Mouse (Mus musculus): ENCODE data around the gene Accs.

Gene Accs

DNA sequence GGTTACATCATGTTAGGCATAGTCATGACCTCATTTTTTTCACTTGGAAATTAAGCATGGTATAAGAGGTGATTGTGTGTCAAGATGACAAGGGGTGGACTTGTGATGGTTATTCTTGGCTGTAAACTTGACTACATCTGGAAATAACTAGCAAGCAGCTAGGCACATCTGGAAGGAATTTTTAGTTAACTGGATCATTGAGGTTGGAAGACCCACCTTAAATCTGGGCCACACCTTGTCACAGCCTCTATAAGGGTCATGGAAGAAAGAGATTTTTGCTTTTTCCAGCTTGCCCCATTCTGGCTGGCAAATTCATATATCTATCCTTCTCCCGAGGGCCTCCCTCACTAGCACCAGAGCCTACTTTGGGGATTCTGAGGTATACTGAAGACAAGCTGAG, 1.6 kb upstream of the Accs start:
- DNase-seq (ENCODE audit: low spot score) = no peak

DNA sequence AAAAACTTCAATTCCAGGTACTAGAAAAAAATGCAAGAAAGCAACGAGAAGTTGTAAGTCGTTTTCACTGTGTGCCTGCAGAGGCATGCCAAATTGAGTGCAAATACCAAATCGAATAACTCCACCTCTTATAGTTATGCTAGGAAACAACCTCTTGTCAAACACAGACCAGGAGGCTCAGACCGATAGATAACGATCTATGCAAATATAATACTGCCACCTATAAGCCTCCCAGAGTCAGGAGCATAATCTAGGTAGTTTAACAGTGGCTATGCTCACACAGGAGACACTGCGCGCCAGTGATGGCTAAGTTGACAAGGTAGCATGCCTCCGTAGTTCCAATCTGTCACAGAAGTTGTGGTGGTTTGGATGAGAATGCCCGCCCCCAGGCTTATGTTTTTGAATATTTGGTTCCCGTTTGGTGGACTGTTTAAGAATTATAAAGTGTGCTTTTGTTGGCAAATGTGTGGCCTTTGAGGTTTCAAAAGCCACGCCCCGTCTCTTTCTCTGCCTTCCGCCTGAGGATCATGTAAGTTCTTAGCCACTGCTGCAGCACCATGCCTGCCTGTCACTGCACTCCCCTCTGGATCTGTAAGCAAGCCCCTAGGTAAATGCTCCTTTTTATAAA, 688 bp upstream of the Accs start:
- DNase-seq (ENCODE audit: low spot score) = no peak

DNA sequence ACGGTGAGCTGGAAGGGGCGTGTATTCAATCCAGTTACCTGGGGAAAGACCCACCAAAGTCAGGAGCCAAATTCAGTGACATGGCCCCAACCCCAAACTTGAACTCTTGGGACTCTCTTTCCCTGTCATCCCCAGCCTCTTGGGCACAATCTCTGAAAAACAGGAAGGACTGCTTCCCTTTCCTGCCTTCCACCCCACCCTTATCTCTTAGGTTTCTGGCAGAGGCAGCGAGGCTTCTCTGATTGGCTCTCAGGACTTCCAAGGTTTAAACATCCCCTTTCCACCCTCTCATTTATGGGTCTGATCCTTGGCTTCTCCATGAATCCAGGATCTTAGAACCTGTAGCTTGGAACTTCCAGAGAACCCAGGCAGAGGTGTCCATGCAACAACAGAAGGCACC, 8.4 kb downstream of the Accs start:
- no peak for DNase-seq (ENCODE audit: low spot score)

DNA sequence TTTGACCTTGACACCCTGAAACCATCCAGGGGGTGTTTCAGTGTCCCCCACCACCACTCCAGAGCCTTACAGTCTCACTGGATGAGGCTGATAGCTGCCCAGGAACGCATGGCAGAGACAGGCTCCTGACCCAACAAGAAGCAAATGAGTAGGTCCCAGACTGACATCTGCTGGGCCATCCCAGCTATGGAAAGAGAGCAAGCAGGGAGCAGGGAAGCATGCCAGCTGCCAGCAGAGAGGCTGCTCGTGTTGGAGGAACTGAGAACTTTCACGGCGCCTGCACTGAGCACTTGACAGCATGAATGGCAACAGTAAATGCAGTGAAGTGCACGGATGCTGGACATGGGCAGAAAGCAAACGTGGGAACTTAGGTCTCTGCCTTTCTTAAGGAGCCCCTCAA, 9.6 kb downstream of the Accs start:
- DNase-seq (ENCODE audit: low spot score) = no peak

DNA sequence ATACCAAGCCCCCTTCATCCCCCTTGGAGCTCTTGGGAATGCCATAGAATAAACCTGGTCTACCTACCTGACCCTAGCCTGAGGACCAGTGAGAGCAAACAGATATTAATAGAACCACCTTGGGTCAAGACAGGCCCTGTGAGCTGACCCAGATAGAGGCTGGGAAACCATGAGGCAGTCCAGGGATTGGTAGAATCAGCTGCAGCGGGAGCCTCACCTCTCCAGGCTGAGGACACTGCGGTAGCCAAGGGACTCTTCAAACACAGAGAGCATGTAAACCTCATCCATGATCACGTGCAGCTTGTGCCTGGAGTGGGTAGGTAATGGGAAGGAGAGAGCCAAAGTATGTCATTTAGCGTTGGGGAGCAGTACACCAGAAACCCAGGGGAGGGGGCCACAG, 10.8 kb downstream of the Accs start:
- DNase-seq (ENCODE audit: low spot score) = no peak

DNA sequence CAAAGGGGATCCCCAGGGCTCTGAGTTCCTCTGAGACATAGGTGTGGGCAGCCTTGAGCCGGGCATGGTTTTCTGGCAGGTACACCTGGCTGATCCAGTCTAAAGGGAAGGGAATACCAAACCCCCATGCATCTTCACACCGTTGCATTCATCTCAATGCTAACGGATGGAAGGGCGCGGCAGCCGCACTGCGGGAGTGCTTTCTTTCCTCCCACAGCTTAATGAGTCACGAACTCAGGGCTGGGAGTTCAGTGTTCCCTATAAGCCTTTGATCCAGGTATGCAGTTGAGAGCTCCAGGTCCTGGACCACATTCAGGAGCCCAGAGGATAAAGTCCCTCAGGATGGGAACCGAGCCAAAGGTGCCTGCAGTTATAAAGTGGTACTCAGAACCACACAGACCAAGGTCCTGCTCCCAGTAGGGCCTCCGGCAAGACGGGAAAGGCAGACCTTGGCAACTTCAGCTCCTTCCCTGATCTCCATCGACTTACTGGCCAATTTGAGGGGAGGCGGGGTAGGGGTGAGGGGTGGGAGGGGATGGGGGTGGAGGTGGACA, 13.4 kb downstream of the Accs start:
- no peak for DNase-seq (ENCODE audit: low spot score)

DNA sequence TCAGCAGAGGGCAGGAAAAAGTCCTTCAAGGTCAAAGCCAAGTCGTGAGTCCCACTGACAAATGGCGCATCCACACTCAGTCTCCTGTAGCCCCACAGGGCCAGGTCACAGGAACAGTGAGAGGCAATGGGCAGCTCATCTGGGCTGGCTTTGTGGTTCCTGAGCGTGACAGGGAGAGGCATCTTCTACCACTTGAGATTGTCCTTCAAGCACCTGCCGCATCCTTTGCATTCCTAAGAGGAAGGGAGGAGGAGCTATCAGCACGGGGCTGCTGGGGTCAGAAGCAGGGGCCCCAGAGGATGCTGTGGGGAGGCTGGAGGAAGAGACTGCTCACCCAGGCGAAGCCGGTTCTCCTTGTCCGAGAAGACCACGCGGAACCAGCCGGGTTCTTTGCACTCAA, 14.1 kb downstream of the Accs start:
- no peak for DNase-seq (ENCODE audit: low spot score)

DNA sequence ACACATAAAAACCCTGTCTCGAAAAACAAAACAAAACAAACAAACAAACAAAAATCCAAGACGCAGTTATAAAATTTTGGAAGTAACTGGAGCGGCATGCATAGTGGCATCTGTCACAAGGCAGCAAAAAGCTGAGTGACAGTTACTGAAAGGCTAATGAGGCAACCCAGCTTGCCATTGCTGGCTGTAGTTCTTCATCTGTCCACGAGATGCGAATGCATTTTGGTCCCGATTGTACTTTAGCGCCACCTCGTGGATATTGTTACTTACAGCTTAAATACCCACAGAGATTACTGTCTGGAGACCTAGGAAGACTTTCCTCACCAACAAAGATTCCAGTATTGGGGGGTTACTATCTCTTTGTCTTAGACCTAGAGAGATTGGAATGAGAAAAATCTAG, 26.2 kb downstream of the Accs start:
- peak; percentile 57 for DNase-seq (ENCODE audit: low spot score)

DNA sequence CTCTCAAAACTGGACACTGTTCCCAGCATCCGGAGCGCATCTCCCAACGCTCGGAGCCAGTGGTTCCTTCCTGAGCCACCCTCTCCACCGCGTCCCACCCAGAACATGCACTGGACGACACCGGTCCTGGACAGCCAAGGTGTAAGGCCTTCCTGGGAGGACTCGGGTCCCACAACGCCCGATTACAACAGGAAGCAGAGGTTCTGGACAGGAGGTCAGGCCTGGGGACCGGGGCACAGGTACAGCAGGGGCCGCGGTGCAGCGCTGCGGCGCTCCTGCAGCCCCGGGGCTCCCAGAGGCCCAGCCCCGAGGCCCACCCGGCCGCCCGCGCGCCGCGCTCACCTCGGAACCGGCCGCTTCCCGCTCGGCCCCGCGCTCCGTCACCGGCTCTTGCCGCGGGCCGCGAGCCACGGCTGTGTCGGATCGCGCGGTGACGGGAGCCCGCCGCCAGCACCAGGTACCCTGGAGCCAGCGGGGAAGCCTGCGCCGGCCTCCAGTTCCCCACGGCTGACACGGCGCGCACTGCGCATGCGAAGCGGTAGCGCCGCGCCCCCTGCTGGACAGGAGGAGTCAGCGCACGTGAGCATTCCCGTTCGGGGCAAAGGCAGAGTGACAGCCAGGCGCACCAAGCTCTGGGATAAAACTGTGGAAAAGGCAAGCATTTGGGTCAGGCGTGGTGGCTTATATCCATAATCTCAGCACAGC, 27.5 kb downstream of the Accs start, which contains the start of gene Ext2:
TSS of gene Ext2 (minus strand) at position 524 of the 705 bp plus-strand sequence.
- peak; percentile 82 for DNase-seq (ENCODE audit: low spot score)

DNA sequence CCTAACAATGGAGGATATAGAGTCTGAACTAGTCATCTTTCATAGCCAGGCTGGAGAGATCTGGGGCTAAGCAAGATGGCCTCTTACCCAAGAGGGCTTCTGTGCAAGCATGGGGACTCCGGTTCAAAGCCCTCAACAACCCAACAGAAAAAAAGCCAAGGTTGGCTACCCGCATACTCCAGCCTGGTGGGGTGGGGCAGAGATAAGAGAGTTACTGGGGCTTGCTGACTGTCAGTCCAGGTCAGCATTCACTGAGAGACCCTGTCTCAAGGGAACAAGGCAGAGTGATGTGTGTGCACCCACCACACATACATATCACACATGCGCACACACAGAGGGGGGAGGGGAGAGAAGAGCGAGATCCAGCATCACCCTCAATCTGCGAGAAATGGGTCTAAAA, 32.0 kb downstream of the Accs start:
- no peak for DNase-seq (ENCODE audit: low spot score)

DNA sequence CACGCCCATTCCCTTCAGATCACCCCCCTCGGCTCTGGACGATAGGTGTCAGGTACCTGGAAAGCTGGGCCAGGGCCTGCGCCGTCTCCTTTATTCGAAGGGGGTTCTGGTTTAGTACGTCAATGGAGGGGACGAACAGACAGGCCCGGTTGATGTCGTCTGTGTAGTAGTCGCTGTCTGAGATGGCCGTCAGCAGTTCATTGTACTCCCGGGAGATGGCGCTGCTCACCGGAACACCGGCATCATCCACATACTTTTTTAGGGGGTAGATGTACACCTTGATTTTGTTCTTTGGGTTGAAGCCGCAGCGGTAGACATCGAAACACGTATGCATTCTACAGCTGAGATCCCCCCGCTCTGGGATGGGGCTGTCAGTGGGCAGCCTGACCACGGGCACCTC, 36.4 kb downstream of the Accs start:
- DNase-seq (ENCODE audit: low spot score) = no peak

DNA sequence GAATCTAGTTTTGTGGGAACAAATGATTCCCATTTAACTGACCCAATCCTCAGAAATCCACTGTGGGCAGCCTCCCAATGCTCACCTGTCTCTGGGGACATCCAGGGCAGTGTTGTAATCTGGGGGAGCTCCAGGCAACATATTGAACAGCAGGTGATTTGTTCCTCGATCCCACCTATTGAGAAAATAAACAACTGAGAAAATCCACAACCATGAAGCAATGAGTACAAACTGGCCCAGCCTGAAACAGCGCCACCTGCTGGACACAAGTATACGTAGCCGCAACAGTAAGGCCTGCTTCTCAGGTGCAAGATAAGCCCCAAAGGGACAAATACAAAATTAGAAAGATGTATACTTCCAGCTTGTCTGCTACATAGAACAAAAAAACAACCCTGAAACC, 37.9 kb downstream of the Accs start:
- DNase-seq (ENCODE audit: low spot score) = no peak

DNA sequence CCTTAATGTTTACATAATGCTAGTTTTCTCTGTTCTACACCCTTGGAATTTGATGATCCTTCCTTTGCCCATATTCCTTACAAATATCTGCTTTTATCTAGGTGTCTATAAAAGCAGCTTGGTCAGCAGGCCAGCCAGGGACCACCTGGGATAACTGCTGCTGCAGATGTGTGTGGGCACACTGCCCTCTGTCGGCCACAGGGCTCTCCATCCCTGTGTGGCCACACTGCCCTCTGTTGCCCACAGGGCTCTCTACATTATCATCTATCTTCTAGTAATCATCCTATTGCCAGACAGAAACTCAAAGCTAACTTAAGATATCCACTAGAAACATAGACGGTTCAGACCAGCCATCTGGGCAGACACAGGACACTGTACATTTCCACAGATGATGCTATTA, 39.8 kb downstream of the Accs start:
- DNase-seq (ENCODE audit: low spot score) = no peak

DNA sequence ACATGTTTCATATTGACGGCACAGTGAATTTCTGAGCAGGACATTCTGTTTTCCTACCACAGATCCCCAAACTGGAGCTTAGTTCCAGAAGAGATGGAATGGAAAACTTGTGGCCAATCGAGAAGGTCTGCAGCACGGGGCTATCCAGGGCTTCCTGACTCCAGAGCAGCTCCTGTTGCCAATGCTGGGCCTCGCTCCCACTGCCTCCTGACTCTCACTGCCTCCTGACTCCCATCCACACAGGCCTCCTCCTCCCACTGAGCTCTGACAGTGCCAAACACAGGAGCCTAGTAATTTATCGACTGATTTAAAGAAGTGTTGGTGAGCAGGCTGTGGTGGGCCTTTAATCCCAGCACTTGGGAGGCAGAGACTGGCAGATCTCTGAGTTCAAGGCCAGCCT, 41.7 kb downstream of the Accs start:
- no peak for DNase-seq (ENCODE audit: low spot score)

DNA sequence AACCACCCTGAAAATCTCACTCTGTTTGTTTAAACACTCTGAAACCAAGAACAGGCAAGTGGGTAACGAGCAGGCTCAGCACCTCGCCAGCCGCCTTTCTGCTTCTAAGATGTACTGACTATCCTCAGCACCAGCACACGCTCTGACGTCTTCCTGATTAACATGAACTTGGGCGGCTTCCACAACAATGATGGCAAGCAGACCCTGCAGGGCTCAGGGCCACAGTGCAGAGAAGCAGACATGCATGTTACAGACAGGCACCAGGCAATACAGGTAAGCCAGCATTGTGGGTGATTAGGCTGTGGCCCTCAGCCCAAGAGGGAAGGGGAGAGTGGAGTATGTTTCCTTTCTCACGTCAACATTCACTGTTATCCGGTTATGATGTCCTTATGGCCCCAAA, 42.3 kb downstream of the Accs start:
- no peak for DNase-seq (ENCODE audit: low spot score)

DNA sequence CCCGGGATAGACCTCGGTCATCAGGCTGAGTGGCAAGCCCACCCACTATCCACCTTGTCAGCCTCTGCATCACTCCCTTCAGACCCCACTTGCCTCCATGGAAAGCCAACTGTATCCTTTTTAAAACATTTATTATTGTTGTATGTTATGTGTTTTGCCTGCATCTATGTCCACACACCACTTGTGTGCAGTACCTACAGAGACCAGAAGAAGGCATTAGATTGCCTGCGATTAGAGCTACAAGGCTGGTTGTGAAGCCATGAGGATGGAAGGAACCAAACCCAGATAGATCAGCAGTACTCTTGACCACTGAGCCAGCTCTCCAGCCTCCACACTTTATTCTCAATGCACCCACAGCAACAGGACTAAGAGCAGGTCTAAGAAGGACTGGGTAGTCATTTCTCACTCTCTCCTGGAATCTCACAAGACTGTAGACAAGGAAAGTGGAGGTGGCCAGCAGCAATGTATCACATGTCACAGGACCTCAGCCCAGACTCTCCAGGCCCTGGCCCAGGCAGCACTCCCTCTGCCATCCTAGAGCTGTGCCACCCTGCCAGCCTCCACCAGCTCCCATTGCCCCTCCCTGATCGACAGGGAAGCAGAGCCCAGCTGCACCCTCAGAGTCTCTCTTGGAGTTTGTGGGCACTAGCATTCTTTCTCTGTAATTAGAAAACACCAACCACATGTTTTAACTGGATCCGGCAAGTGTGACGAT, 43.1 kb downstream of the Accs start:
- DNase-seq (ENCODE audit: low spot score) = no peak

DNA sequence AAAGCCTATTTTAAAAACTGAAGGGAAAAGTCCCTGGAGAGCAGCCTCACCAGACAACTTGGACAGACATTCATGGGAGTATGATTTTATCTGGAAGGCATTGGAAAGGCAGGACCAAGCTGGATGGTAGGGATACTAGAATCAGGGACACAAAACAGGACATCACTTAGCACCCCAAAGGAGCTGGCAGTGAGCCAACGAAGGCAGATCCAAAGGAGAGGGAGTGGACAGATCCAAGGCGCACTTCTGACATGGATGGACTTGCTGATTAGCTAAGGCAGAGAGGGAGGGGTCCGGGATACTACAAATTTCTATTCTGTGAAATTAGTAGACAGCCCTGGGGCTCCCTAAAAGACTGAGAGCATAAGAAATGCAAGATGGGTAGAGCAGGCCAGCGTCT, 44.2 kb downstream of the Accs start:
- DNase-seq (ENCODE audit: low spot score) = no peak

DNA sequence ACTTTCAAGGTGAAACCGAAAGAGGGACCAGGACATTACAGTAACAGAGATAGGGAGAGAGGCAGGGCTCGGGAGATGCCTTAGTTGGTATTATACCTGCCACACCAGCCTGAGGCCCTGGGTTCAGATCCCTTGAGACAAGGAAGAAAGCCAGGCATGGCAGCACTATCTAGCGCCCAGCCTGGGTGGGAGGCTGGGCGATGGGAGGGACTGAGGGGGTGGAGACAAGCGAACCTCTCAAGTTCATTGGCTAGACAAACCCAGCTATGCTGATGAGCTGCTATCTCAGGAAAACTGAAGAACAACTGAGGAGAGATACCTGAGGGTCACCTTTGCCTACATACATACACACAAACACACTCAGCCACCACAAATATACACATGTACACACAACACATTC, 44.7 kb downstream of the Accs start:
- no peak for DNase-seq (ENCODE audit: low spot score)

DNA sequence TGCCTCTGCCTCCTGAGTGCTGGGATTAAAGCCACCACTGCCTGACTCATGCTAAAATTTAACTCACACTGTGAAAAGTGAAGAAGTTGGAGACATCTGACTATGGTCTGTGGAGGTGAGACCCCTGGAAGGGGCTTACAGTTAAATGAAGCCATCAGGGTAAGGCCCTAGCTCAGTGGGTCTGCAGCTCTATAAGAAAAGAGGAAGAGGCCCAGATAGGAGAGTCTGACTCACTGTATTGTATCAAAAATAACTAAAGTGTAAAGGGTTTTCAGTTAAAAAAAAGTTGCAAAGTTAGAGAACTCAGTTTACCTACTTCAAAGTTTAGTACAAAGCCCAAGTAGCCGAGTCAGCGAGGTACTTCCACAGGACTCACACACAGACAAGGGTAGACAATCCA, 46.8 kb downstream of the Accs start:
- no peak for DNase-seq (ENCODE audit: low spot score)

DNA sequence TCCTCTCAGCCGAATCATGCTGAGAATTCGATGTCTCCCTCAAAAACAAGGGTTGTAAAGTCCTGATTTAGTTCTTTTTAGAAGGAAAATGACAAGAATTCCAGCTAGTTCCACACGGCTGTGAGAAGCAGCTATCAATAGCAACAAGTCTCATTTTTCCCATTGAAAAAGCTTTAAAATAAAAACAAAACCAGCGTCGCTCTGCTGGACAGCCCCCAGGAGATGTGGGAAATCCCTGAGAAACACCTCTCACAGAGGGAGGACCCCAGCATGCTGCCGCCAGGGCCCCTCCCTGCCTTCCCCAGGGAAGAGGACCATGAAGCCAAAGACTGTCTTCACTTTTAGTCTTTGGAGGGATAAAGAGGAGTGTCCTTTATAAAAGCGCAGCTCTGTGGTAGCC, 48.6 kb downstream of the Accs start:
- DNase-seq (ENCODE audit: low spot score) = no peak

DNA sequence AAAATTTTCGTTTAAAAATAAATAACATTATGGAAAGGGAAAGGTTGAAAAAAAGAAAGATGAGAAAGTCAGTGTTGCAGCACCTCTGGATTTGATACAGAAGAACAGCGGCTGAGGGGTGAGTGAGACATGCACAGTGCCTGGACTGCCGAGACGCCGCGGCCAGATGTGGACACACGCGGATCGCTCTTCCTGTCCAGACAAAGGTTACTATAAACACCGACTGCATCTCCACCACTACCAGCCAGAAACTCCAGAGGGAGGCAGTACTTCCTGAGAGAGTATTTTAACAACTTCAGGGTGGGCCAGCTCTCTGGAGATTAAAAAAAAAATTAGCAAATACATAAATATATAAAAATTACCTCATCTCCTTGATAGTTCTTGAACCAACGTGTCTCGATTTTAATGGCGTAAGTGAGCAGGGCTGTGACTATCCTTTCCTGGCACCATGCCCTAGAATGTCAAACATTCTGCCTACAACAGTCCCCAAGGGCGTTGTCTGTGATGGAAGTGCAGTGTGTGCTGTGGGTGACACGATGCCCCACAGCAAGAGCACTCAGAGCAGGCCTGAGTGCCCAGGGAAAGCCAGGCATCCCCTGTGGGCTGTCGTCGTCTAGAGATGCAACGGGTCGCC, 52.5 kb downstream of the Accs start:
- DNase-seq (ENCODE audit: low spot score) = no peak

DNA sequence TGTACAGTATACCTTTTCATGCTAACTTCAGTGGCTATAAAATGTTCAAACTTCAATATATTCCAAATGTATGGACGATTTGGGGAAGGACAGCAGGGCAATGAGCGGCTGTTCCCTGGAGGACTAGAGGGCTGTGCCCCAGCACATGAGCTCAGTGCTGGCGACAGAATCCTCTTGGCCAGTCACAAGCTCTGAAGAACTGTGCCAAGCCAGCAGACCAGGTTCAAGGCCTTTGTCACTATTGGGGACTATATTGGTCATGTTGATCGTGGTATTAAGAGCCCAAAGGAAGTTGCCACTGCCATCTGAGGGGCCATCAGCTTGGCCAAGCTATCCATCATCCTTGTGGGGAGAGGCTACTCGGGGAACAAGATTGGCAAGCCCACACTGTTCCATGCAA, 55.4 kb downstream of the Accs start:
- no peak for DNase-seq (ENCODE audit: low spot score)
